Mouse (Mus musculus) neural tube, embryonic 11.5 days (tissue): Measurements from ENCODE around the gene 1700057G04Rik. TPM values are rescaled to one million over a fixed set of nuclear protein-coding genes. Genes with fewer than 3 reads are reported as not detected.

ENCODE experiments used
- ATAC-seq: fragments of 200-750 bp; cut with Nextera tagmentation; 2 replicates; pipeline ENCODE4 v1.8.0; 2017; ENCODE audit warnings: moderate number of reproducible peaks, mild to moderate bottlenecking, moderate TSS enrichment, moderate library complexity; ENCODE audit not compliant: insufficient read depth, low FRiP score, low TSS enrichment
- DNase-seq: peaks from one replicate; pipeline ENCODE4 v3.0.0-alpha.2; 2015; ENCODE audit warnings: low spot score
- H3K27ac ChIP-seq: fragments of 300-500 bp; sonication (generic); 2 replicates; pipeline ENCODE4 v1.5.1; 2014; ENCODE audit warnings: low read depth, mild to moderate bottlenecking, low read length
- H3K27me3 ChIP-seq: fragments of 300-500 bp; sonication (generic); 2 replicates; pipeline ENCODE4 v1.6.1; 2014; ENCODE audit warnings: mild to moderate bottlenecking, low read length, mixed read lengths; ENCODE audit not compliant: control insufficient read depth, insufficient read depth
- H3K36me3 ChIP-seq: fragments of 300-500 bp; sonication (generic); 2 replicates; pipeline ENCODE4 v1.6.1; 2014; ENCODE audit warnings: mild to moderate bottlenecking, low read length, moderate library complexity, mixed read lengths; ENCODE audit not compliant: control insufficient read depth, insufficient read depth
- H3K4me1 ChIP-seq: fragments of 300-500 bp; sonication (generic); 2 replicates; pipeline ENCODE4 v1.6.1; 2014; ENCODE audit warnings: low read length, mixed read lengths; ENCODE audit not compliant: control insufficient read depth, insufficient read depth
- H3K4me2 ChIP-seq: fragments of 300-500 bp; sonication (generic); 2 replicates; pipeline ENCODE4 v1.6.1; 2014; ENCODE audit warnings: low read depth, mild to moderate bottlenecking, moderate library complexity
- H3K4me3 ChIP-seq: fragments of 300-500 bp; sonication (generic); 2 replicates; pipeline ENCODE4 v1.5.1; 2014; ENCODE audit warnings: low read depth, low read length
- H3K9ac ChIP-seq: fragments of 300-500 bp; sonication (generic); 2 replicates; pipeline ENCODE4 v1.6.1; 2014; ENCODE audit warnings: mild to moderate bottlenecking, low read length
- H3K9me3 ChIP-seq: fragments of 300-500 bp; sonication (generic); 2 replicates; pipeline ENCODE4 v1.6.1; 2016; ENCODE audit warnings: low read length; ENCODE audit not compliant: control insufficient read depth
- WGBS: fragments of 180-500 bp; shearing (Covaris S2); extraction: QIAGEN DNeasy Blood & Tissue Kit; methylation state at CpG from one replicate; pipeline ENCODE4 v1.1.7; 2014; 5-methylcytosine and 5-hydroxymethylcytosine counted together
- polyA plus RNA-seq: library from polyadenylated mRNA; unstranded; fragments of >200 nt; fragmentation: Nextera tagmentation; extraction: Ambion mirVana; gene quantifications from 2 replicates; pipeline ENCODE4 v1.2.1, GENCODE M21; 2014

Gene 1700057G04Rik
- not detected in 2 replicates for polyA plus RNA-seq

DNA sequence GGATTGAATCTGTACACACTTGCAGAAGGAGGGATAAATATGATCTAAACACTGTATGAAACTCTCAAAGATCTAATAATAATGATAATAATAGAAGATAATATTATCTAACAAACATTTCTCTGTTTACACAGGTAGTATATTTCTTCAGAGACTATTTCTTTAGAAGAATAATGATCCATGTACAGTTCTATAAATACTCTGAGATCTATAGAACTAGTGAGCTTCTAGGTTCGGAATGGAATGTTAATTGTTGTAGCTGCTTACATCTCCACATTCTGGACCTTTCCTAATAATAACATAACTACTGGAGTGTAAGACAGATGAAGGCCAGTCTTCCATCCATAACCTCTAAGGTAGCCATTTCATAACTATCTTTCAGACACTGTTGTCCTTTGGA is at the start of gene 1700057G04Rik:
Gene 1700057G04Rik, plus strand, starts transcription at position 301 of the 400 bp plus-strand sequence.
- no peaks in the 10 kb centered on the region for H3K27me3 ChIP-seq
- H3K36me3 ChIP-seq = no peaks in the 10 kb centered on the region
- H3K27ac ChIP-seq = no peak within 1 kb of the TSS
- no peaks in the 10 kb centered on the region for H3K4me1 ChIP-seq
- H3K4me3 ChIP-seq = no peak within 1 kb of the TSS
- DNase-seq (no peak), ATAC-seq (no peak)
- 93% methylated on average over 1 of the region's 1 CpGs for WGBS
- H3K9me3 ChIP-seq = no peaks in the 10 kb centered on the region
- no peak within 1 kb of the TSS for H3K9ac ChIP-seq
- no peak within 1 kb of the TSS for H3K4me2 ChIP-seq

DNA sequence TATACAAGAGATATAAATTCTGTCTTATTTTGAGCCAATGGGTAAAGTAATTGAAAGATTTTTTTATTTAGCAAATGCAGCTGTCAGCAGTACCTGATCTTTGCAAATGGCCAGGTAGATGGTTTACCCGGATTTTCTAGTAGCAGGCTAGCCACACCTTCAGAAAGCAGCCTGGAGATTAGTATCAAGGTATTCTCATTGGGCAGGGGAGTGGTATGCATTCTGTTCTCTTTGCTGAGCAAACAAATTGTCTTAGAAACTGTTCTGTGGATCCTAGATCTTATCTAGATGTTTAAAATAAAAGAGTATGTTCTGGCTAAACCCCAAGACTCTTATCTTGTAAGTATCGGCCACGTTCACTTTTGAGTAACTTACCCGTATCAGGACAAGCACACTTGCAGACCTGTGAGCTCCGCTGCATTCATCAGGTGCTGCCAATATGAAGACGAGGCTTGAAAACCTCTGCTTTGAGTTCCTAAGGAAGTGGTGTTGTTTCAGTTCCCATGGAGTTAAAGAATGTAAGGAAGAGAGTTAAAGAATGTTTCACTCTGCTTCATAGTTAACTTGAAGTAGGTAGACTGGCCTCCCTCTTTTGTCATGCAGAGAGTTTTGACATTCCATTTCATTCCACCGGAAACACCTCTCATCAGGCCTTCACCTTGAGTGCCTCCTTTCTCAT is 48.6 kb upstream of the 1700057G04Rik start:
- no peak overlapping the region for H3K27ac ChIP-seq
- no peak overlapping the region for H3K4me3 ChIP-seq
- no peaks in the 10 kb centered on the region for H3K9me3 ChIP-seq
- H3K4me1 ChIP-seq = no peaks in the 10 kb centered on the region
- no peaks in the 10 kb centered on the region for H3K27me3 ChIP-seq
- no peak overlapping the region for H3K4me2 ChIP-seq
- no peaks in the 10 kb centered on the region for H3K36me3 ChIP-seq
- WGBS = 87% methylated on average over 7 of the region's 7 CpGs
- ATAC-seq (no peak), DNase-seq (no peak)
- no peak overlapping the region for H3K9ac ChIP-seq

DNA sequence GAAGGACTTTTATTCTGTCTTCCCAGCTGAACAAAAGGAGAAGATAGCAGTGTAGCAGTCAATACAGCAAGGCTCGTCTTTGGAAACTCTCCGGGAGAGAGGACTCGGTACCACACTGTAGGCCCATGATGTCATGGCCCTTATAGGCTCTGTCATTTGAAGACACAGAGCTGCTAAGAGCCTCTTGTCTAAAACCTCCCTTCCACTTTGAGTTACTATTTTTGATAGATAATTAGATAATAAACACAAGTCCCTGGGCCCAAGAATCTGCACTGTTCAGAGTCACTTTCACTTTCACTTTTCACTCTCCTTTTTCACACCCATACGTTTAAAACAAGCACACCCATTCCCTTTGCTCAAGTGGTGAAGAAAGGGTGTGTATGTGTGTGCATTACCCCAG is 43.5 kb upstream of the 1700057G04Rik start:
- Histone ChIP-seq H3K36me3 (no peaks in the 10 kb centered on the region), H3K27me3 (no peaks in the 10 kb centered on the region), H3K9ac (no peak overlapping the region), H3K4me2 (no peak overlapping the region), H3K4me1 (no peaks in the 10 kb centered on the region), H3K9me3 (no peaks in the 10 kb centered on the region), H3K4me3 (no peak overlapping the region), H3K27ac (no peak overlapping the region)
- WGBS = 91% methylated on average over 4 of the region's 4 CpGs
- DNase-seq (no peak), ATAC-seq (no peak)

DNA sequence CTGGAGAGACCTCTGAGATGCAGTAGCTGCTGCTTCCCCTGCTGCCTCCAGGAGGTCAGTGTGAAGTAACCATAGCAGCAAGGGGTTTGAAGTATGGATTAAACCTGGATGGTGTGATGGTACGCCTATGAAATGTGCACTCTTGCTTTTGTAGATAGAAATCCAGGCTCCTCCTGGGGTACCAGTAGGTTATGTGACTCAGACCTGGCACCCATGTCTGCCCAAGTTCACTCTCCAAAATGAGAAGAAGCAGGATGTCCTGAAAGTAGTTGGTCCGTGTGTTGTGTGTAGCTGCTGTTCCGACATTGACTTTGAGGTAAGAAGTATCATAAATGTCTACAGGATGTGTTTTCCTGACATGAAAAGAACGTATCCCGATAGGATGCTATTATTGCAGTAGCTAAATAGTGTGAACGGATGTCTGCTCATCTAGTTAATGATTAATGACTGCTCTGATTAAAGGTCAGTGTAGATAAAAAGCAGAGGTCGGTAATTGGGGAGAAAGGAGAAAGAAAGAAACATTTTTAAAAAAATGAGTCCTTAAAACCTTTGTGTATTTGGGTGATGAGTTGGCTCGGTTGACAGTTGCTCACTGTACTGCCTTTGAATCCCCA is 42.5 kb upstream of the 1700057G04Rik start:
- Histone ChIP-seq H3K9ac (no peak overlapping the region), H3K27me3 (no peaks in the 10 kb centered on the region), H3K36me3 (no peaks in the 10 kb centered on the region), H3K4me1 (no peaks in the 10 kb centered on the region), H3K4me3 (no peak overlapping the region), H3K9me3 (no peaks in the 10 kb centered on the region), H3K4me2 (no peak overlapping the region), H3K27ac (no peak overlapping the region)
- ATAC-seq (no peak), DNase-seq (no peak)
- 76% methylated on average over 8 of the region's 8 CpGs for WGBS

DNA sequence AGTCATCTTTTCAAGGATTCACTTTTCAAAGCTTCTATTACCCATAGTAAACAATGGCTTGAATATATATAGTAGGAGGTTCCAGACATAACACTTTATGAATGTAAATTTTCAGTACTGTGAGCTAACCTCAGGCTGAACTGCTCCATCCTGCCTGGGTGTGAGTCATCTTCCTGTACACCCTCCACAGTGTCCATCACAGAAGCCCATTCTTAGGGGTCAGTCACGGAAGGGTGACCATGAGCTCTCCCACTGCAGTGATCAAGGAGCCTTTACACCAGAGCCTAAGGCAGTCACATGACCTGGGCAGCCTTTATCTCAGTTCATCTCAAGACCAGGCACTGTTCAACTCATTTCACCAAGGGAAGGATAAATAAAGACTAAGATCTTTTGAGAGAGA is 41.4 kb upstream of the 1700057G04Rik start:
- H3K4me2 ChIP-seq = no peak overlapping the region
- ATAC-seq (no peak), DNase-seq (no peak)
- H3K9me3 ChIP-seq = no peaks in the 10 kb centered on the region
- no peaks in the 10 kb centered on the region for H3K4me1 ChIP-seq
- no peak overlapping the region for H3K4me3 ChIP-seq
- no peaks in the 10 kb centered on the region for H3K27me3 ChIP-seq
- no peak overlapping the region for H3K27ac ChIP-seq
- H3K9ac ChIP-seq = no peak overlapping the region
- WGBS = 82% methylated on average over 1 of the region's 1 CpGs
- H3K36me3 ChIP-seq = no peaks in the 10 kb centered on the region

DNA sequence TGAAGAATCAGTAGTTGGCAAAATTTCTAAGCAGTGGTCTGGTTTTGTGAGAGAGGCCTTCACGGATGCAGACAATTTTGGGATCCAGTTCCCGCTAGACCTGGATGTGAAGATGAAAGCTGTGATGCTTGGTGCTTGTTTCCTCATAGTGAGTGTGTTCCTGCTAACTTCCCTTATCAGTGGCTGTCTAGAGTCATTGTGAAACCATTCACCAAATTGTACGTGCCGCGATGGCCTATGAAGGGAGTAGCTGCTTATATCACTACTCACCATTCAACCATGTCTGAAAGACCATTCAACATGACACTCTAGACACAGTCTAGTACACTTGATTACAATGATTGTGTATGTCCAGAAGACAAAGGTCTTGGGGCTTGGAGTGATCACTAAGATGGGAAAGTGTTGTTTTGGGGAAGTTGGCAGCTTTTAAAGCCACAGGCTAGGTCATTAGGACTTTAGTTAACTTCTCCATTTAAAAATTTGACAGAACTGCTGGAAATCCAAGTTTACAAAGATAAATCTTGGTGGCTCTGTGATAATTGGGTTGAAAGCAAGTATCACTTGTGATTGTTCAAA is 39.3 kb upstream of the 1700057G04Rik start:
- no peak overlapping the region for H3K27ac ChIP-seq
- no peak overlapping the region for H3K4me2 ChIP-seq
- no peaks in the 10 kb centered on the region for H3K36me3 ChIP-seq
- 97% methylated on average over 5 of the region's 5 CpGs for WGBS
- H3K27me3 ChIP-seq = no peaks in the 10 kb centered on the region
- ATAC-seq (no peak), DNase-seq (no peak)
- H3K9me3 ChIP-seq = no peaks in the 10 kb centered on the region
- no peak overlapping the region for H3K9ac ChIP-seq
- H3K4me3 ChIP-seq = no peak overlapping the region
- no peaks in the 10 kb centered on the region for H3K4me1 ChIP-seq

DNA sequence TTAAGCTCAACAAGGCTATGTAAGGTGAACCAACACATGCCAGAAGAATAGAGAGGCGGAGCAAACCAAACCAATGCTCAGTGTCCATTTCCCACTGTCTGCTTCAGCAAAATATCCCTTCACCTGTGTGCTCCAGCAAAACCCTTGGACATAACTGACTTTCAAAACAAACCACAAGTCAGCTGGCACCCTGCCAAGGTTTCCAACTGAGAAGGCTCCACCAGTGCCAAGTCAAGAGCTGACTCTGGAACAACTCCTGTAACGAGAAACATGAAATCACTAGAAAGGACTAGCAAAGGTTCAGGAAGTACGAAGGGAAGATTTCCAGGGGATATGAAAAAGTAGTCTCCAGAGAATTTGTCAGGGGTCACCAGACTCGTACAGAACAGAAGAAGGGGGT is 38.2 kb upstream of the 1700057G04Rik start:
- no peak overlapping the region for H3K4me2 ChIP-seq
- H3K4me1 ChIP-seq = no peaks in the 10 kb centered on the region
- no peak for ATAC-seq
- no peaks in the 10 kb centered on the region for H3K9me3 ChIP-seq
- no peak overlapping the region for H3K4me3 ChIP-seq
- DNase-seq = peak; percentile 14
- no peaks in the 10 kb centered on the region for H3K36me3 ChIP-seq
- 56% methylated on average over 4 of the region's 4 CpGs for WGBS
- H3K27me3 ChIP-seq = no peaks in the 10 kb centered on the region
- no peak overlapping the region for H3K9ac ChIP-seq
- H3K27ac ChIP-seq = no peak overlapping the region

DNA sequence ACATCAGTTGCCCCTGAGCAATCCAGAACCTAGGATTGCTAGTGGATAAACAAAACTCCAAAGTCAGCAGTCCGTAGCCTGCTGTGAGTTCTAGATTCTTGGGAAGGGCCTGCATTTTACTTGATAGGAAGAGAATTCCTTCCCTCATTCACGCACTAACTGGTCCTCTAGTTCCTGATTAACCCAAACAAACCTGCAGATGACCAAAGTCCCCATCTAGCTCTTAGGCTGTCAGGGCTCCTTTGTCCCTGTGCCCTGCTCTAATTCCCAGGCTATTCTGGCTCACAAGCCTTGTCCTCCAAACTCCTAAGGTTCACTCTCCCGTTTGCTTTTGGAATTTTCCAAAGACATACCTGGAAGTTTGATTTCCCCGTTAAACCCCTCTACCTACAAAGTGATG is 36.5 kb upstream of the 1700057G04Rik start:
- Histone ChIP-seq H3K9me3 (no peaks in the 10 kb centered on the region), H3K4me2 (no peak overlapping the region), H3K27me3 (no peaks in the 10 kb centered on the region), H3K4me1 (no peaks in the 10 kb centered on the region), H3K27ac (no peak overlapping the region), H3K4me3 (no peak overlapping the region), H3K36me3 (no peaks in the 10 kb centered on the region), H3K9ac (no peak overlapping the region)
- DNase-seq (no peak), ATAC-seq (no peak)
- WGBS = 86% methylated on average over 4 of the region's 4 CpGs

DNA sequence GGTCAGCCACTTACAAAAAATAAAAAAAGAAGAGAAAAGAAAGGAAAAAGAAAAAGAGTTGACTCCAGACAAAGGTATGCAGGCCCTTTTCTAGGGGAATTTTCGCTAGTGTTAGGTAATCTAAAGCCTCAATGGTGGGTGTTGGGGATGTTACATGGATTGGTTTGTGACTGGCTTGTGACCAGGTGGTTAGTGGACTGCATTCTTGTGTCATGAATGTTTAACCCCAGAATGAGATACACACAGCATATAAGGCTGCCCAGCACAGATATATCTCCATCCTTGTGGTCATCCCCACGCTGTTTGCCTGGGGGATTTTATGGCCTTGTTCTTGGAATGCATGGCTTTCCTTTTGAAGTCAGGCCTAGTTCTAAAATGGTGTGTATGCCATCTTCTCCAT is 35.9 kb upstream of the 1700057G04Rik start:
- WGBS = 88% methylated on average over 2 of the region's 2 CpGs
- no peak overlapping the region for H3K4me3 ChIP-seq
- ATAC-seq = no peak
- H3K4me1 ChIP-seq = no peaks in the 10 kb centered on the region
- no peaks in the 10 kb centered on the region for H3K27me3 ChIP-seq
- H3K27ac ChIP-seq = no peak overlapping the region
- H3K9ac ChIP-seq = no peak overlapping the region
- DNase-seq = no peak
- H3K4me2 ChIP-seq = no peak overlapping the region
- no peaks in the 10 kb centered on the region for H3K9me3 ChIP-seq
- H3K36me3 ChIP-seq = no peaks in the 10 kb centered on the region
